Mouse (Mus musculus) thymus, adult 2 months (tissue): ENCODE measurements at regions not wholly inside any gene's neighbourhood (a gene's known extent, or its start where the extent isn't known, plus 50 kb on each side); places are given as distances from the start of the nearest gene placed in this dataset.
"Not testable (repeated sequence)": the region's sequence is repeated elsewhere in the genome, so short reads cannot be mapped to it uniquely, and the experiment has no call there.

Experiments
- CTCF ChIP-seq: fragments of 200-500 bp; IDR thresholded peaks from 2 replicates; pipeline ENCODE4 v1.5.1; 2012; ENCODE audit warnings: mild to moderate bottlenecking, control low read depth, low read length, moderate library complexity, borderline replicate concordance; ENCODE audit not compliant: control insufficient read depth, poor library complexity, insufficient read depth; ENCODE audit errors: extremely low read depth
- POLR2A ChIP-seq: fragments of 200-500 bp; IDR thresholded peaks from 2 replicates; pipeline ENCODE4 v1.6.1; 2012; ENCODE audit warnings: mild to moderate bottlenecking, low read length, control low read depth, moderate library complexity; ENCODE audit not compliant: control insufficient read depth, poor library complexity, insufficient read depth; ENCODE audit errors: extremely low read depth

DNA sequence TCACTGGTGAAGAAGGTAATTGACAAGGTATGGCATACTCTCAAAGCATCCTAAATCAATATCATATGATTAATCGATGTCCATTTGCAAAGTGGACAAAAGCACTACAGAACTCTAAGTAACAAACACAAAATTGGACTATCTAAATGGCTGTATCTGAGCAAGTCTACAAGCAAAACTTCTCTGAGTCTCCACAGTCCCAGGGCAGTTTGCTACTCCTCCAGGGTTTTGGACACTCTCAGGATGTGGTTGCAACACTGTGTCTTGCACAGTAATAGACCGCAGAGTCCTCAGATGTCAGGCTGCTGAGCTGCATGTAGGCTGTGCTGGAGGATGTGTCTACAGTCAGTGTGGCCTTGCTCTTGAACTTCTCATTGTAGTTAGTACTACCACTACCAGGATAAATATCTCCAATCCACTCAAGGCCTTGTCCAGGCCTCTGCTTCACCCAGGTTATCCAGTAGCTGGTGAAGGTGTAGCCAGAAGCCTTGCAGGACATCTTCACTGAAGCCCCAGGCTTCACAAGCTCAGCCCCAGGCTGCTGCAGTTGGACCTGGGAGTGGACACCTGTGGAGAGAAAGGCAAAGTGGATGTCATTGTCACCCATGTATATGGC, 839.6 kb upstream of the Zfp386 start:
- TF ChIP-seq CTCF, POLR2A: not testable (repeated sequence)
